In the genomic region with DNA sequence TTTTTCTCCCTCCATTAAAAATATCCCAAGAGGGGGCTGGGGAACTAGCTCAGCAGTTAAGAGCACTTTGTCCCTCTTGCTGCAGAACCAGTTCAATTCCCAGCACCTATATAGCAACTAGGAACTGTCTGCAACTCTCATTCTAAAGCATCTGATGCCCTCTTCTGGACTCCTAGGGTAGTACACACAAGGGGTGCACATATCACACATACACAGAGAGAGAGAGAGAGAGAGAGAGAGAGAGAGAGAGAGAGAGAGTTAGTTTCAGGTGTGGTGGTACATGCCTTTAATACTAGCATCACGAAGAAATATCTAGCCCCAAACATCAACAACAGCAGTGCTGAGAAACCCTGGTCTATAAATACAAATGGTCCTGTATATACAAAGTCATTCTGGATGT, we compare ENCODE assay signal across 25 mouse cellular contexts. TPM values are rescaled to one million over a fixed set of nuclear protein-coding genes. Genes with fewer than 3 reads are reported as not detected.
DNase-seq lines count a peak whose midpoint lies in the region; ATAC-seq and TF ChIP-seq lines count a peak whose summit lies in the region.
"Had no signal": no experiment of that assay in that cellular context is flagged by ENCODE, and none has a peak within 500 bp of the region (broad histone marks: within the 10 kb centered on the region; RNA-seq: fewer than 3 reads in every experiment).

No protein-coding gene starts in this region.

- H3K9me3 ChIP-seq in CH12.LX (replicated peaks; ENCODE audit: low read length): peaks cover 5% of the 10 kb centered on the region
- H3K9me3 ChIP-seq: embryonic facial prominence, embryonic 10.5 days; forebrain, embryonic 15.5 days; heart, embryonic 15.5 days; stomach, embryonic 15.5 days had no signal

- TF ChIP-seq POLR2A in CH12.LX (IDR thresholded peaks at IDR 0.05; ENCODE audit: low read depth, low read length): no peak

- no peaks in the 10 kb centered on the region for H3K27me3 ChIP-seq in CH12.LX (replicated peaks)
- H3K27me3 ChIP-seq: forebrain, embryonic 15.5 days; heart, embryonic 15.5 days; liver, embryonic 13.5 days; midbrain, embryonic 12.5 days; stomach, embryonic 15.5 days had no signal

- DNase-seq in left cerebral cortex, adult 2 months (ENCODE audit: extremely low spot score in 1 of 2, low spot score in 2 of 2): no peak
- no peak for DNase-seq in left cerebral cortex, postnatal 36 days (ENCODE audit: low spot score in 2 of 2)
- DNase-seq in 416B (ENCODE audit: low read depth) (peak; percentile 18), CH12.LX (ENCODE audit: extremely low read depth) (no peak)
- DNase-seq in induced T-regulatory cell, adult 2 months (ENCODE audit: low read depth): peak; percentile 20
- no peak for DNase-seq in heart, adult 11 months
- DNase-seq: adrenal gland, adult 2 months; cerebellum, adult 11 months; cerebellum, postnatal 25 days; heart, adult 2 months; layer of hippocampus, postnatal 36 days; left cerebral cortex, postnatal 4 days; liver, embryonic 13.5 days; lung, postnatal 4 days had no signal

- H3K4me2 ChIP-seq in CH12.LX (ENCODE audit: insufficient read depth, low read depth, poor library complexity, severe bottlenecking): no peak overlapping the region
- H3K4me2 ChIP-seq: forebrain, embryonic 15.5 days; heart, embryonic 15.5 days; liver, embryonic 13.5 days; midbrain, embryonic 12.5 days; stomach, embryonic 15.5 days had no signal

- H3K4me3 ChIP-seq in left cerebral cortex, adult 2 months: no peak overlapping the region
- no peak overlapping the region for H3K4me3 ChIP-seq in CH12.LX (replicated peaks in 1 of 3; ENCODE audit: low read depth in 2 of 3, low read length in 2 of 3, poor library complexity in 1 of 3)
- H3K4me3 ChIP-seq: embryonic facial prominence, embryonic 10.5 days; forebrain, embryonic 15.5 days; heart, adult 2 months; heart, embryonic 15.5 days; liver, embryonic 13.5 days; midbrain, embryonic 12.5 days; stomach, embryonic 15.5 days had no signal

- TF ChIP-seq CTCF in left cerebral cortex, adult 2 months (IDR thresholded peaks at IDR 0.05): peak; percentile 23
- peak in 1 of 2 experiments; percentile 19; a peak in 2 of 4 replicates for TF ChIP-seq CTCF in CH12.LX (conservative IDR thresholded peaks at IDR 0.05 in 1 of 2, IDR thresholded peaks at IDR 0.05 in 1 of 2; ENCODE audit: low read depth in 2 of 2, low read length in 2 of 2)

- TF ChIP-seq RAD21 in CH12.LX (IDR thresholded peaks at IDR 0.05; ENCODE audit: low read depth, low read length): peak; percentile 4

- H3K27ac ChIP-seq in left cerebral cortex, adult 2 months: no peak overlapping the region
- no peak overlapping the region for H3K27ac ChIP-seq in CH12.LX (ENCODE audit: insufficient read depth, low read depth)
- H3K27ac ChIP-seq: forebrain, embryonic 15.5 days; heart, adult 2 months; liver, embryonic 13.5 days; midbrain, embryonic 12.5 days had no signal

- dilution Hi-C loops in CH12.LX (cut with MboI; ENCODE audit: extremely low pct_ligation_motif_present, extremely low pct_unique_long_range_greater_than_20kb, low sequenced_read_pairs): no loop called here

- intact Hi-C loops in left cerebral cortex, adult 2 months (cut with DNase I): loop anchor here (2.0 to 5.0 kb wide), 3 partner anchors 250 to 854 kb away; no protein-coding TSS in a partner anchor
- intact Hi-C loops in left cerebral cortex, postnatal 36 days (cut with DNase I): loop anchor here (2.0 to 5.0 kb wide), 6 partner anchors 140 to 844 kb away; no protein-coding TSS in a partner anchor

- no peak for ATAC-seq in monocyte, adult 5-6 weeks (replicated peaks; ENCODE audit: insufficient number of reproducible peaks, low FRiP score, low TSS enrichment, poor library complexity, severe bottlenecking)

- no peak for TF ChIP-seq EP300 in CH12.LX (IDR thresholded peaks at IDR 0.05; ENCODE audit: low read length)

- H3K4me1 ChIP-seq in CH12.LX (ENCODE audit: control insufficient read depth in 1 of 2, insufficient read depth in 2 of 2): peaks cover 8 to 17% of the 10 kb centered on the region in 2 experiments; a peak in 3 of 4 replicates
- H3K4me1 ChIP-seq: liver, embryonic 13.5 days had no signal

- H3K36me3 ChIP-seq in CH12.LX (replicated peaks in 1 of 2; ENCODE audit: control insufficient read depth in 1 of 2, insufficient read depth in 1 of 2, low read length in 1 of 2): no peaks in the 10 kb centered on the region
- H3K36me3 ChIP-seq: embryonic facial prominence, embryonic 10.5 days; forebrain, embryonic 15.5 days; heart, embryonic 15.5 days; liver, embryonic 13.5 days; midbrain, embryonic 12.5 days; stomach, embryonic 15.5 days had no signal

- in situ Hi-C loops in CH12.LX (cut with MboI; ENCODE audit: low pct_ligation_motif_present, low pct_unique_long_range_greater_than_20kb, low sequenced_read_pairs): loop anchor here (10.0 to 25.0 kb wide), 3 partner anchors 175 to 842 kb away; a partner anchor contains a TSS

- no peak overlapping the region for H3K9ac ChIP-seq in CH12.LX (ENCODE audit: insufficient read depth, low read depth)
- H3K9ac ChIP-seq: forebrain, embryonic 15.5 days; heart, embryonic 15.5 days; liver, embryonic 13.5 days; midbrain, embryonic 12.5 days; stomach, embryonic 15.5 days had no signal

- no peaks in the 10 kb centered on the region for H3K79me2 ChIP-seq in CH12.LX (replicated peaks; ENCODE audit: control insufficient read depth, extremely low read depth, insufficient read depth, poor library complexity, severe bottlenecking)

TF ChIP-seq in CH12.LX, 34 proteins besides CTCF, POLR2A, EP300 and RAD21:
- TF ChIP-seq SMC3 (IDR thresholded peaks at IDR 0.05; ENCODE audit: low read depth, low read length) (peak; percentile 9; the same call in 1 of the 2 replicates), NELFE (IDR thresholded peaks at IDR 0.05; ENCODE audit: low read depth, low read length) (no peak), TBP (conservative IDR thresholded peaks at IDR 0.05; ENCODE audit: low read depth, low read length) (no peak), ELF1 (IDR thresholded peaks at IDR 0.05; ENCODE audit: low read depth, low read length) (no peak)
TF ChIP-seq in CH12.LX: peak in this region for 1.

RNA-seq across cellular contexts. Expression of a gene that starts 17.5 kb away (rescaled TPM):
- total RNA-seq in left cerebral cortex, adult 2 months (2021): not detected
- total RNA-seq in left cerebral cortex, postnatal 36 days (2021): not detected
- not detected in 2 replicates for total RNA-seq in CH12.LX (2012; rRNA removed)
- not detected in 2 replicates for total RNA-seq in CH12.LX (2014; rRNA removed)
- polyA plus RNA-seq in CH12.LX (2012; ENCODE audit: insufficient read length, low read depth): not detected in 2 replicates
- total RNA-seq in monocyte, adult 5-6 weeks (2017): not detected in 3 replicates
- total RNA-seq: adrenal gland, adult 2 months; gastrocnemius, adult 8-10 months; heart, adult 2 months; hematopoietic stem cell, adult 5-6 weeks; layer of hippocampus, postnatal 36 days; left cerebral cortex, postnatal 4 days had no signal
- polyA plus RNA-seq: adrenal gland, adult 2 months; embryonic facial prominence, embryonic 10.5 days; forebrain, embryonic 15.5 days; heart, adult 2 months; heart, embryonic 15.5 days; kidney, embryonic 14.5 days; large intestine, adult 2 months; liver, embryonic 13.5 days; midbrain, embryonic 12.5 days; thymus, postnatal 0 days had no signal

Comparison
In these comparisons a context has a peak if more than half of its experiments do, and no peak if none do; other contexts are left out.
1. DNase-seq: peak in 416B (single experiment) and induced T-regulatory cell, adult 2 months (single experiment); none in left cerebral cortex, adult 2 months (0 of 2), left cerebral cortex, postnatal 36 days (0 of 2), CH12.LX (single experiment) and heart, adult 11 months (single experiment).